Mouse (Mus musculus) naive thymus-derived CD4-positive, alpha-beta T cell, adult 2 months (primary cell): ENCODE results near the gene Gpr157.

Source experiments
- DNase-seq: peaks from one replicate; pipeline ENCODE4 v3.0.0-alpha.2; 2011; ENCODE audit warnings: low read depth

The Gpr157 gene

GRCm38 (mm10) chr4:150112867-150113266 is 25.7 kb downstream of the Gpr157 start:
- peak; percentile 80 for DNase-seq

GRCm38 (mm10) chr4:150114505-150115061 is 27.4 kb downstream of the Gpr157 start:
- no peak for DNase-seq

GRCm38 (mm10) chr4:150117311-150117710 is 30.1 kb downstream of the Gpr157 start:
- peak; percentile 53 for DNase-seq

- no peak for DNase-seq
Observed at GRCm38 (mm10) chr4:150118163-150118562, 31.0 kb downstream of the Gpr157 start.

GRCm38 (mm10) chr4:150119055-150119454 is 31.9 kb downstream of the Gpr157 start, which contains the start of gene Slc2a5:
Slc2a5 (plus strand) TSS chr4:150119283.
- DNase-seq: no peak

GRCm38 (mm10) chr4:150119640-150120039 is 32.5 kb downstream of the Gpr157 start:
- no peak for DNase-seq

GRCm38 (mm10) chr4:150120173-150120833 is 33.1 kb downstream of the Gpr157 start:
- DNase-seq: no peak

GRCm38 (mm10) chr4:150121430-150121829 is 34.3 kb downstream of the Gpr157 start:
- no peak for DNase-seq

GRCm38 (mm10) chr4:150122476-150122875 is 35.3 kb downstream of the Gpr157 start:
- no peak for DNase-seq

GRCm38 (mm10) chr4:150126373-150126772 is 39.2 kb downstream of the Gpr157 start:
- DNase-seq: no peak

GRCm38 (mm10) chr4:150127894-150128293 is 40.7 kb downstream of the Gpr157 start:
- DNase-seq: no peak

GRCm38 (mm10) chr4:150128571-150128970 is 41.4 kb downstream of the Gpr157 start:
- no peak for DNase-seq

GRCm38 (mm10) chr4:150130661-150131060 is 43.5 kb downstream of the Gpr157 start:
- DNase-seq: no peak

GRCm38 (mm10) chr4:150132692-150133271 is 45.6 kb downstream of the Gpr157 start:
- no peak for DNase-seq

GRCm38 (mm10) chr4:150135254-150135653 is 48.1 kb downstream of the Gpr157 start:
- no peak for DNase-seq

- DNase-seq: peak; percentile 79
Observed at GRCm38 (mm10) chr4:150136693-150137092, 49.5 kb downstream of the Gpr157 start.

- no peak for DNase-seq
Observed at GRCm38 (mm10) chr4:150137368-150138083, 50.4 kb downstream of the Gpr157 start.

GRCm38 (mm10) chr4:150138084-150138543 is 50.9 kb downstream of the Gpr157 start:
- DNase-seq: peak; percentile 53

GRCm38 (mm10) chr4:150139090-150139489 is 51.9 kb downstream of the Gpr157 start:
- no peak for DNase-seq

GRCm38 (mm10) chr4:150140346-150140745 is 53.2 kb downstream of the Gpr157 start:
- no peak for DNase-seq

- no peak for DNase-seq
Observed at GRCm38 (mm10) chr4:150144242-150144641, 57.1 kb downstream of the Gpr157 start.

GRCm38 (mm10) chr4:150146286-150146685 is 59.1 kb downstream of the Gpr157 start:
- no peak for DNase-seq

GRCm38 (mm10) chr4:150151045-150151444 is 63.9 kb downstream of the Gpr157 start:
- DNase-seq: no peak
